Mouse (Mus musculus) hindlimb bud, embryonic 11.5 days (tissue): ENCODE data around the gene Dnajb4.
"Not testable (repeated sequence)": the region's sequence is repeated elsewhere in the genome, so short reads cannot be mapped to it uniquely, and the experiment has no call there.

Experiments
- DNase-seq: peaks from one replicate; pipeline ENCODE4 v3.0.0-alpha.2; 2012; ENCODE audit warnings: low read depth, low spot score; ENCODE audit errors: extremely low spot score

The Dnajb4 gene

GRCm38 (mm10) chr3:152209177-152209966, 730 bp downstream of the Dnajb4 start:
- no peak for DNase-seq

- DNase-seq, result no peak
Observed at GRCm38 (mm10) chr3:152208096-152208885, 1.8 kb downstream of the Dnajb4 start.

GRCm38 (mm10) chr3:152207156-152207555, 2.9 kb downstream of the Dnajb4 start:
- DNase-seq, result no peak

- no peak for DNase-seq
Observed at GRCm38 (mm10) chr3:152204577-152204976, 5.5 kb downstream of the Dnajb4 start.

- no peak for DNase-seq
Observed at GRCm38 (mm10) chr3:152203996-152204395, 6.1 kb downstream of the Dnajb4 start.

- DNase-seq, result no peak
Observed at GRCm38 (mm10) chr3:152203411-152203810, 6.7 kb downstream of the Dnajb4 start.

GRCm38 (mm10) chr3:152202942-152203341, 7.2 kb downstream of the Dnajb4 start:
- DNase-seq, result no peak

GRCm38 (mm10) chr3:152201651-152202050, 8.5 kb downstream of the Dnajb4 start:
- no peak for DNase-seq

GRCm38 (mm10) chr3:152201181-152201580, 8.9 kb downstream of the Dnajb4 start:
- no peak for DNase-seq

GRCm38 (mm10) chr3:152199125-152199524, 11.0 kb downstream of the Dnajb4 start:
- no peak for DNase-seq

GRCm38 (mm10) chr3:152197246-152197645, 12.9 kb downstream of the Dnajb4 start:
- not testable (repeated sequence) for DNase-seq

- peak; percentile 76 for DNase-seq
Observed at GRCm38 (mm10) chr3:152193635-152194097, 16.4 kb downstream of the Dnajb4 start.

GRCm38 (mm10) chr3:152193177-152193576, 16.9 kb downstream of the Dnajb4 start:
- no peak for DNase-seq

GRCm38 (mm10) chr3:152192238-152192931, 17.7 kb downstream of the Dnajb4 start:
- DNase-seq, result no peak

GRCm38 (mm10) chr3:152191791-152192237, 18.3 kb downstream of the Dnajb4 start:
- no peak for DNase-seq

- no peak for DNase-seq
Observed at GRCm38 (mm10) chr3:152190679-152191477, 19.2 kb downstream of the Dnajb4 start.

- DNase-seq, result no peak
Observed at GRCm38 (mm10) chr3:152189306-152189705, 20.8 kb downstream of the Dnajb4 start.

GRCm38 (mm10) chr3:152186106-152186505, 24.0 kb downstream of the Dnajb4 start:
- no peak for DNase-seq

- DNase-seq, result no peak
Observed at GRCm38 (mm10) chr3:152183522-152183921, 26.6 kb downstream of the Dnajb4 start.

- DNase-seq, result no peak
Observed at GRCm38 (mm10) chr3:152180624-152181023, 29.5 kb downstream of the Dnajb4 start.
